Mouse (Mus musculus) spleen, adult 2 months (tissue): ENCODE data around the gene Ppm1n.

Experiments
- CTCF ChIP-seq: fragments of 200-500 bp; IDR thresholded peaks from 2 replicates; pipeline ENCODE4 v1.5.1; 2011; ENCODE audit warnings: mild to moderate bottlenecking, inconsistent platforms; ENCODE audit not compliant: insufficient read depth, insufficient read length, insufficient replicate concordance; ENCODE audit errors: extremely low read depth
- POLR2A ChIP-seq: fragments of 200-500 bp; IDR thresholded peaks from 2 replicates; pipeline ENCODE4 v1.6.1; 2011; ENCODE audit warnings: low read depth, low read length, inconsistent platforms

GRCm38 (mm10) chr7:19226817-19227797 lies 52.8 kb downstream of the Ppm1n start:
- TF ChIP-seq CTCF (no peak), POLR2A (no peak)
